Mouse (Mus musculus) hindbrain, embryonic 11.5 days (tissue): ENCODE measurements at regions not wholly inside any gene's neighbourhood (a gene's known extent, or its start where the extent isn't known, plus 50 kb on each side); places are given as distances from the start of the nearest gene placed in this dataset.
A peak's percentile ranks its signal among the peaks of the same experiment; 100 is the strongest.

Source experiments
- ATAC-seq: fragments of 200-750 bp; cut with Nextera tagmentation; 2 replicates; pipeline ENCODE4 v1.8.0; 2017; ENCODE audit warnings: mild to moderate bottlenecking, moderate TSS enrichment, moderate library complexity; ENCODE audit not compliant: low FRiP score
- DNase-seq: peaks from one replicate; pipeline ENCODE4 v3.0.0-alpha.2; 2015; ENCODE audit warnings: low spot score
- H3K27ac ChIP-seq: fragments of 300-500 bp; sonication (generic); 2 replicates; pipeline ENCODE4 v1.5.1; 2014; ENCODE audit warnings: mild to moderate bottlenecking, low read depth, low read length
- H3K27me3 ChIP-seq: fragments of 300-500 bp; sonication (generic); 2 replicates; pipeline ENCODE4 v1.6.1; 2014; ENCODE audit warnings: mild to moderate bottlenecking, low read length, moderate library complexity, mixed read lengths; ENCODE audit not compliant: control insufficient read depth, insufficient read depth
- H3K36me3 ChIP-seq: fragments of 300-500 bp; sonication (generic); 2 replicates; pipeline ENCODE4 v1.6.1; 2014; ENCODE audit warnings: mild to moderate bottlenecking, low read length, moderate library complexity, mixed read lengths; ENCODE audit not compliant: control insufficient read depth, insufficient read depth
- H3K4me1 ChIP-seq: fragments of 300-500 bp; sonication (generic); replicated peaks from 2 replicates; pipeline ENCODE4 v1.6.1; 2014; ENCODE audit warnings: low read length, mixed read lengths; ENCODE audit not compliant: control insufficient read depth, insufficient read depth
- H3K4me2 ChIP-seq: fragments of 300-500 bp; sonication (generic); replicated peaks from 2 replicates; pipeline ENCODE4 v1.6.1; 2014; ENCODE audit warnings: mild to moderate bottlenecking, low read depth, low read length
- H3K4me3 ChIP-seq: fragments of 300-500 bp; sonication (generic); 2 replicates; pipeline ENCODE4 v1.5.1; 2014; ENCODE audit warnings: low read depth, low read length
- H3K9ac ChIP-seq: fragments of 300-500 bp; sonication (generic); 2 replicates; pipeline ENCODE4 v1.6.1; 2014; ENCODE audit warnings: low read depth, low read length
- H3K9me3 ChIP-seq: fragments of 300-500 bp; sonication (generic); 2 replicates; pipeline ENCODE4 v1.6.1; 2016; ENCODE audit warnings: low read length; ENCODE audit not compliant: control insufficient read depth
- WGBS: fragments of 180-500 bp; shearing (Covaris S2); extraction: QIAGEN DNeasy Blood & Tissue Kit; methylation state at CpG from one replicate; pipeline ENCODE4 v1.1.7; 2014; 5-methylcytosine and 5-hydroxymethylcytosine counted together

DNA sequence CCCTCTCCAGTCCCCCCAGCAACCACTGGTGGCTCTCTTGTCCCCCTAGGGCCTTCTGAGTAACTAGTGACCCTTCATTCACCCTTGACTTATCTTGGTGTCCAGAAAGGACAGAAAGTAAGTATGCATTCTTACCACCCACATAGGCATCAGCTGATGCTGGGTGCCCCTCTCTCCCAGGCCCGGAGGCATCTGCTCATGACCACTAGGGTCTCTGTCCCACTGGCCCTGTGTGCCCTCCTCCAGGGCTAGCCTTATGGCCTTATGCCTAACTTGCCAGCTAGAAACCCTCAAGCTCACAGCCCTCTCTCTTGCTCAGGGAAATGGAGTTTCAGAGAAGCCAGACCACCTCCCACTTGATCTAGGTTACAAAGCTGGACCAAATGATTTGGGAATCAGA lies 89.2 kb upstream of the Unc5b start:
- H3K9me3 ChIP-seq, result no peaks in the 10 kb centered on the region
- 100% methylated on average over 1 of the region's 1 CpGs for WGBS
- H3K4me1 ChIP-seq, result peaks cover 7% of the 10 kb centered on the region
- no peak overlapping the region for H3K4me2 ChIP-seq
- no peaks in the 10 kb centered on the region for H3K36me3 ChIP-seq
- no peak overlapping the region for H3K9ac ChIP-seq
- H3K27ac ChIP-seq, result no peak overlapping the region
- ATAC-seq (no peak), DNase-seq (no peak)
- H3K27me3 ChIP-seq, result peaks cover 49% of the 10 kb centered on the region
- no peak overlapping the region for H3K4me3 ChIP-seq

DNA sequence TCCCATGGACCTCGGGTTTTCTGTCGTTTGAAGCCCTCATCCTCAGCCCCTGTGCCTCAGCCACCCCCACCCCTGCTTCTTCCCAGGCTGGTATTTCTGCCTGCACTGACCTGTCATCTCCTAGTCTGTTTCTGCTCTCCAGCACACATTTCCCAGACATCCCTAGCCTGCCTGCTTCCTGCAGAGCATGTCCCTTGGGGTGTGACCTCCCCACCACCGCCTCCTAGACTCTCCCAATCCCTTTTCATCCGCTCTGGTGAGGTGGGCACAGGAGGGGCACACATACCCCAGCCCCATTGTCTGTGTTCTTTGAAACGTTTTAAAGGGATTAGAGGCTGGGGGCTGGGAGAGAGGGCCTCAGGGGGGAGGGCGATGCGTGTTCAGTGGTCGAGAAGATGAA lies 86.6 kb upstream of the Unc5b start:
- Histone ChIP-seq H3K9me3 (no peaks in the 10 kb centered on the region), H3K4me2 (no peak overlapping the region), H3K36me3 (no peaks in the 10 kb centered on the region), H3K9ac (no peak overlapping the region), H3K4me1 (peaks cover 3% of the 10 kb centered on the region; the same call in 1 of the 2 replicates), H3K27me3 (peaks cover 32% of the 10 kb centered on the region), H3K4me3 (no peak overlapping the region), H3K27ac (no peak overlapping the region)
- DNase-seq (no peak), ATAC-seq (no peak)
- 17% methylated on average over 8 of the region's 8 CpGs for WGBS

DNA sequence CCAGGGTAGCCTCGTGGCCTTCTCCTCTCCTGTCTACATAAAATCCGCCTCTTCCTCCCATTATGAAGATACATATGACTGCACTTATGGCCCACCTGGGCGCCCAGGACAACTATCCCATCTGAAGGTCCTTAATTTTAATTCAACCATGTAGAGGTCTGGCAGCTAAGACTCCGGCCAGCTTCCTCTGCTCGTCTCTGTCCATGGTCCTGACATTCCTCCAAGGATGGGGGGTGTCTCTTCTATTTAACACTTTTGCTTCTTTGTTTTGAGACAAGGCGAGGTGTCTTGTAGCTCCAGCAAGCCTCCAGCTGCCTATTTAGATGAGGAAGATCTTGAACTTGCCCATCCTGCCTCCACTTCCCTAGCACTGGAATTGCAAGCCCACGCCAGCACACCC lies 83.0 kb upstream of the Unc5b start:
- peak; percentile 59 for DNase-seq
- Histone ChIP-seq H3K9ac (no peak overlapping the region), H3K9me3 (no peaks in the 10 kb centered on the region), H3K4me2 (no peak overlapping the region), H3K4me3 (no peak overlapping the region), H3K36me3 (no peaks in the 10 kb centered on the region), H3K4me1 (peaks cover 3% of the 10 kb centered on the region; the same call in 1 of the 2 replicates), H3K27ac (no peak overlapping the region), H3K27me3 (peaks cover 10% of the 10 kb centered on the region; the same call in 1 of the 2 replicates)
- no peak for ATAC-seq
- 28% methylated on average over 7 of the region's 7 CpGs for WGBS

DNA sequence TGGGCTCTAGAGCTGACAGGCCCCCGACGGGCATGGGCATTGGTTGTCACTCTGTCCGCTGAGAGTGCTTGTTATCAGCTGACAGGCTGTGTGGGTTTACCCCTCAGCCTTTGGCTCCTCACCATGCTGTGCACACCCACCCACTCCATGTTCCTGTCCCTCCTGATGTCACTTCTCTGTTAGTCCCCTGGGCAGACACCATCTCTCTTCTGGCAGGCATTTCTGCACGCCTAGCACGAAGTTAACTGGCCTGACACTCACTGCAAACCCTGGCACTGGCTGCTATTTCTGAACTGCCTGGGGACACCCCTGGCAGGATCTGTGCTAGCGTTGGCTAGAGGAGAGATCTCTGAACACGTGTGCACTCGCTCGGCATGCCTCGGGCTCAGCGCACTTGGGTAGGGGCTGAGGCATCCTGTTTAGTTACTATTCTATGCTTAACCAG lies 82.1 kb upstream of the Unc5b start:
- ATAC-seq, result no peak
- Histone ChIP-seq H3K36me3 (no peaks in the 10 kb centered on the region), H3K4me2 (no peak overlapping the region), H3K4me3 (no peak overlapping the region), H3K9ac (no peak overlapping the region), H3K27ac (no peak overlapping the region), H3K4me1 (peaks cover 3% of the 10 kb centered on the region; the same call in 1 of the 2 replicates), H3K27me3 (peaks cover 6% of the 10 kb centered on the region; the same call in 1 of the 2 replicates), H3K9me3 (no peaks in the 10 kb centered on the region)
- no peak for DNase-seq
- WGBS, result 79% methylated on average over 11 of the region's 11 CpGs

DNA sequence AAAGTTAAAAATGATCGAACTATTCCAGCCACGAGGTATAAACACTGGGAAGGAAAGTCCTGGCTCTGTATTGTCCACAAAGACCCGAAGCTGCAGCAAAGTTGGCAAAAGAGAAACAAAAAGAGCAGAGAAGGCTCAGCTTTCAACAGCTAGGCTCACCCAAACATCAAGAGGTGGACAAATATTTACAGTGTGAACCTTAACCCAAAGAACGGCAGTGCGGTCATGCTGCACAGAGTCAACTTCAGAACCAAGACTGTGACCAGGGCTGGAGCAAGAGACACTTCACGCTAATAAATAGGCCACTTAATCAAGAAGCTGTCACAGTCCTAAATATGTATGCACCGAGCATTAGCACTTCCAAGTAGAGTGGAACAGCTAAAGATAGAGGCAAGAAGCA lies 73.0 kb upstream of the Unc5b start:
- H3K4me3 ChIP-seq, result no peak overlapping the region
- no peak overlapping the region for H3K27ac ChIP-seq
- 80% methylated on average over 7 of the region's 7 CpGs for WGBS
- H3K27me3 ChIP-seq, result no peaks in the 10 kb centered on the region
- H3K4me1 ChIP-seq, result no peaks in the 10 kb centered on the region
- DNase-seq (no peak), ATAC-seq (no peak)
- H3K4me2 ChIP-seq, result no peak overlapping the region
- no peak overlapping the region for H3K9ac ChIP-seq
- H3K36me3 ChIP-seq, result no peaks in the 10 kb centered on the region
- no peaks in the 10 kb centered on the region for H3K9me3 ChIP-seq

DNA sequence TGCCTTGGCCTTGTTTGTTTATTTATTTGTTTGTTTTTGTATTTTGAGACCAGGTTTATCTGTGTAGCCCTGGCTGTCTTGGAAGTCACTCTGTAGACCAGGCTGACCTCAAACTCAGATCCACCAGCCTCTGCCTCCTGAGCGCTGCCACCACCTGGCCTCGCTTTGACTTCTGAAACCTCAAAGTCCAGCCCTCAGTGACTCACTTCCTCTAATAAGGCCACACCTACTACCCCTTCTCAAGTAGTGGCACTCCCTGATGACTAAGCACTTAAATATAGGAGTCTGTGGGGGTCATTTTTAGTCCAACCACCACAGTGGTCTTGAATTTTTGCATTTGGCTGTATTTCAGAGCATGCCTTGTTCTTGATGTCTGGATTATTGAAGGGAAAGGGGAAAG lies 69.6 kb upstream of the Unc5b start:
- WGBS, result 95% methylated on average over 2 of the region's 2 CpGs
- no peak overlapping the region for H3K27ac ChIP-seq
- no peak overlapping the region for H3K4me3 ChIP-seq
- DNase-seq, result no peak
- no peak overlapping the region for H3K9ac ChIP-seq
- H3K9me3 ChIP-seq, result no peaks in the 10 kb centered on the region
- no peak overlapping the region for H3K4me2 ChIP-seq
- no peaks in the 10 kb centered on the region for H3K27me3 ChIP-seq
- H3K4me1 ChIP-seq, result no peaks in the 10 kb centered on the region
- H3K36me3 ChIP-seq, result no peaks in the 10 kb centered on the region
- no peak for ATAC-seq

DNA sequence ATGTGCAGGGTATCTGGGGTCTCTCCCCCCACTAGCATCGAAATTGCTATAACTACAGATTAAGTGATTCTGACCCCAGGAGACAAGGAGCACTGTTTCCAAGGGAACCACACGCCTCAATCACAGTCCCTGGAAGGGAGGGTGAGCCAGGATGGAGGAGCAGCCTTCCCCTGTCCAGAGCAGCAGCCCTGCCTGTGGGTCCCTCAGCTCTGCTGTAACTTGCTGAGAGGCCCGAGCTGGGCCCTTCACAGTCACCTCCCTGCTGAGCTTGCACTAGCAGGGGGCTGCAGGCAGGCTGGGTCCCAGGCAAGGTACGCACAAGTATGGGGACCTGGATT lies 62.4 kb upstream of the Unc5b start:
- H3K9ac ChIP-seq, result no peak overlapping the region
- no peaks in the 10 kb centered on the region for H3K36me3 ChIP-seq
- DNase-seq (peak; percentile 40), ATAC-seq (peak; percentile 70; the same call in 1 of the 2 replicates)
- no peaks in the 10 kb centered on the region for H3K9me3 ChIP-seq
- H3K4me1 ChIP-seq, result peaks cover 3% of the 10 kb centered on the region; the same call in 1 of the 2 replicates
- 36% methylated on average over 4 of the region's 4 CpGs for whole genome bisulfite sequencing
- no peak overlapping the region for H3K4me3 ChIP-seq
- H3K4me2 ChIP-seq, result no peak overlapping the region
- no peak overlapping the region for H3K27ac ChIP-seq
- no peaks in the 10 kb centered on the region for H3K27me3 ChIP-seq

DNA sequence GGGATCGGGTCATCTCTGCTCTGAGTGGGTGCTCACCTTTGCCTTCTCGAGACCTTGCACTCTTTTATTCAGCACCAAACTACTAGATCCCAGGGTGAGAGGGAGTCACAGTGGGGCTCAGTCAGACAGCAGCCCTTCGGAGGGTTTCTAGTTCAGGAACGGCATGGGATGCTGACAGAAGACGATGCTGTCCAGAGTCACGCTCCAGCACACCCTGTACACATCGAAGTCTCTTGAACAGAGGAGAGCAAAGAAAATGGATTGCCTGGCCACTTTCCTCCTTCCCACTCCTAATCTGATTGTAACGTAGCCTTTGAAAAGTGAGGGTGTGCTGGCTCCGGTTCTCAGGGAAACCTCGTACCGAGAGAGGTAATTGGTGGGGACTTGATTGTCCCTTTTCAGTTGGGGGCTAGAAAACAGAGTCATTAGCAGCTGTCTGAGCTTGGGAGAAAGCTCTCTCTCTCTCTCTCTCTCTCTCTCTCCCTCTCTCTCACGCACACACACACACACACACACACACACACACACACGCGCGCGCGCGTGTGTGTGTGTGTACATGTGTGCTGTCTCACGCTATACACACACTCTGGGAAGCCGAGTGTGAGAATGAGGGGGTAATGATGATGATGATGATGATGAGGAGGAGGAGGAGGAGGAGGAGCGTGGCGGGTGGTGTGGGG lies 61.9 kb upstream of the Unc5b start:
- peaks cover 3% of the 10 kb centered on the region; the same call in 1 of the 2 replicates for H3K4me1 ChIP-seq
- DNase-seq, result no peak
- H3K4me2 ChIP-seq, result 0 out of 2 replicates have a peak overlapping the region, but pooled peaks have one; percentile 14
- H3K27ac ChIP-seq, result no peak overlapping the region
- no peak overlapping the region for H3K9ac ChIP-seq
- 70% methylated on average over 21 of the region's 22 CpGs for WGBS
- no peak overlapping the region for H3K4me3 ChIP-seq
- no peaks in the 10 kb centered on the region for H3K9me3 ChIP-seq
- no peaks in the 10 kb centered on the region; the same call in 1 of the 2 replicates for H3K27me3 ChIP-seq
- peak; percentile 33; the same call in 1 of the 2 replicates for ATAC-seq
- H3K36me3 ChIP-seq, result no peaks in the 10 kb centered on the region

DNA sequence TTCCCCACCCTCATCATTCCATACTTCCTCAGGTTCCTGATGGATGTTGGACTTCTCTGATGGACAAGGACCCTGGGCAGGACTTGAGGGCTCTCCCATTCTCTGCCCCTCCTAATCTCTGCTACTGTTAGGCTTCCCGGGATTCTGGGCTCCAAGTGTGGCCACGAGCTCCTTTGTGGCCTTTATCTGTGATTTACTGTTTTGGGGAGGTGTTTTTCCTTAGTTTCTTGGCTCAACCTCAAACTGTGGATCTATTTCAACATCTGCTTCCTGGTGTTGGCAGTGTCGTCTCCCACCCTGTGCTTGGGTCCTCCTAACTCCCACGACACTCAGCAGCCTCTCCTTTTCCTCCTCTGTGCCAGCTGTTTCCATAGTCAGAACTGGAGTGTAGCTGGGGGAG lies 61.3 kb upstream of the Unc5b start:
- no peaks in the 10 kb centered on the region for H3K9me3 ChIP-seq
- H3K27me3 ChIP-seq, result peaks cover 2% of the 10 kb centered on the region; the same call in 1 of the 2 replicates
- H3K4me1 ChIP-seq, result peaks cover 3% of the 10 kb centered on the region; the same call in 1 of the 2 replicates
- H3K27ac ChIP-seq, result no peak overlapping the region
- ATAC-seq (no peak), DNase-seq (no peak)
- no peak overlapping the region for H3K4me2 ChIP-seq
- H3K36me3 ChIP-seq, result no peaks in the 10 kb centered on the region
- H3K9ac ChIP-seq, result no peak overlapping the region
- 84% methylated on average over 4 of the region's 4 CpGs for WGBS
- no peak overlapping the region for H3K4me3 ChIP-seq
